Mouse (Mus musculus) heart, embryonic 14.5 days (tissue): Measurements from ENCODE around the gene D630003M21Rik. TPM values are rescaled to one million over a fixed set of nuclear protein-coding genes. Genes with fewer than 3 reads are reported as not detected.

Source experiments
- ATAC-seq: fragments of 200-750 bp; cut with Nextera tagmentation; 2 replicates; pipeline ENCODE4 v1.8.0; 2017; ENCODE audit warnings: low read depth, moderate TSS enrichment; ENCODE audit not compliant: insufficient number of reproducible peaks, insufficient read depth, low FRiP score
- H3K27ac ChIP-seq, 2 experiments: fragments of 200-500 bp in 1 of 2; fragments of 300-500 bp in 1 of 2; sonication (generic) in 1 of 2; replicated peaks in 1 of 2; 2 replicates each; pipeline ENCODE4 v1.5.1; 2012 to 2014; ENCODE audit warnings: low read depth in 2 of 2, low read length in 2 of 2, control low read depth in 1 of 2, mild to moderate bottlenecking in 1 of 2, mixed read lengths in 1 of 2; ENCODE audit not compliant: control insufficient read depth in 1 of 2, insufficient read depth in 1 of 2
- H3K27me3 ChIP-seq: fragments of 300-500 bp; sonication (generic); 2 replicates; pipeline ENCODE4 v1.6.1; 2014; ENCODE audit warnings: mild to moderate bottlenecking, low read length, control low read depth; ENCODE audit not compliant: control insufficient read depth, insufficient read depth
- H3K36me3 ChIP-seq: fragments of 300-500 bp; sonication (generic); 2 replicates; pipeline ENCODE4 v1.6.1; 2014; ENCODE audit warnings: mild to moderate bottlenecking, control low read depth, low read length, mixed read lengths; ENCODE audit not compliant: control insufficient read depth, insufficient read depth
- H3K4me1 ChIP-seq, 2 experiments: fragments of 200-500 bp in 1 of 2; fragments of 300-500 bp in 1 of 2; sonication (generic) in 1 of 2; 2 replicates each; pipeline ENCODE4 v1.6.1; 2012 to 2014; ENCODE audit warnings: low read length in 2 of 2, control low read depth in 1 of 2, mixed read lengths in 1 of 2; ENCODE audit not compliant: control insufficient read depth in 2 of 2, insufficient read depth in 2 of 2
- H3K4me2 ChIP-seq: fragments of 300-500 bp; sonication (generic); 2 replicates; pipeline ENCODE4 v1.6.1; 2014; ENCODE audit warnings: mild to moderate bottlenecking, low read length
- H3K4me3 ChIP-seq, 2 experiments: fragments of 200-500 bp in 1 of 2; fragments of 300-500 bp in 1 of 2; sonication (generic) in 1 of 2; 2 replicates each; pipeline ENCODE4 v1.5.1; 2012 to 2014; ENCODE audit warnings: low read length in 2 of 2, mild to moderate bottlenecking in 2 of 2, control low read depth in 1 of 2, low read depth in 1 of 2, moderate library complexity in 1 of 2; ENCODE audit not compliant: control insufficient read depth in 1 of 2, insufficient read depth in 1 of 2
- H3K9ac ChIP-seq: fragments of 300-500 bp; sonication (generic); 2 replicates; pipeline ENCODE4 v1.6.1; 2014; ENCODE audit warnings: mild to moderate bottlenecking, low read length
- H3K9me3 ChIP-seq: fragments of 300-500 bp; sonication (generic); 2 replicates; pipeline ENCODE4 v1.6.1; 2016; ENCODE audit warnings: low read length, control low read depth; ENCODE audit not compliant: control insufficient read depth
- WGBS: fragments of 180-500 bp; shearing (Covaris S2); extraction: QIAGEN DNeasy Blood & Tissue Kit; methylation state at CpG from one replicate; pipeline ENCODE4 v1.1.7; 2014; 5-methylcytosine and 5-hydroxymethylcytosine counted together
- polyA plus RNA-seq: library from polyadenylated mRNA; unstranded; fragments of >200 nt; fragmentation: Nextera tagmentation; extraction: Ambion mirVana; gene quantifications from 2 replicates; pipeline ENCODE4 v1.2.1, GENCODE M21; 2014

D630003M21Rik gene
- polyA plus RNA-seq, 1 experiment from 2014 or later: 1.3 TPM

- Histone ChIP-seq H3K4me3 (no peak overlapping the region), H3K9ac (no peak overlapping the region), H3K4me1 (peaks cover 0 to 10% of the 10 kb centered on the region in 2 experiments; a peak in 3 of 4 replicates), H3K27ac (no peak overlapping the region), H3K36me3 (no peaks in the 10 kb centered on the region), H3K4me2 (no peak overlapping the region), H3K9me3 (no peaks in the 10 kb centered on the region), H3K27me3 (peaks cover 8% of the 10 kb centered on the region; the same call in 1 of the 2 replicates)
- ATAC-seq: no peak
- WGBS: 50% methylated on average over 3 of the region's 3 CpGs
Observed at GRCm38 (mm10) chr2:158233106-158233505, 4.1 kb upstream of the D630003M21Rik start.

DNA sequence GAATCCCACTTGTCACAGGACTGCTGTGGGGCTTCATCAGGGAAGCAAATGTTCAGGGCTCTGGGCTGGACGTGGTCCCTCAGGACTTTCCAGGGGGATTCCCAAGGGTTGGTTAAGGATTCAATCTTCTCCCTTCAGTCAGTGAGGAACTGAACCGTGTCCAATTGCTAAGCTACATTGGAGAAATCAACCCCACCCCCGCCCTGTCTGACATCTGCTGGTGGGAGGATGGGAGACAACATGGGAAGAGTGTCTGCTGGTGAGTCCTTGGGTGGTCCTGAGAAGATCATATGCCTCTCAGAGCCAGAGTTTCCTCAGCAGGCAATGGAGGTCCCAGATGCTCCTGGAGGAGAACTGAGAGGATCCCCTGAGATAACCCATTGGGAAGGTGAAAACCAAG, 3.4 kb upstream of the D630003M21Rik start:
- no peak for ATAC-seq
- Histone ChIP-seq H3K27ac (no peak overlapping the region), H3K27me3 (peaks cover 8% of the 10 kb centered on the region; the same call in 1 of the 2 replicates), H3K4me2 (no peak overlapping the region), H3K4me3 (no peak overlapping the region), H3K4me1 (peaks cover 0 to 10% of the 10 kb centered on the region in 2 experiments; a peak in 3 of 4 replicates), H3K9ac (no peak overlapping the region), H3K9me3 (no peaks in the 10 kb centered on the region), H3K36me3 (no peaks in the 10 kb centered on the region)
- WGBS: 66% methylated on average over 3 of the region's 3 CpGs

DNA sequence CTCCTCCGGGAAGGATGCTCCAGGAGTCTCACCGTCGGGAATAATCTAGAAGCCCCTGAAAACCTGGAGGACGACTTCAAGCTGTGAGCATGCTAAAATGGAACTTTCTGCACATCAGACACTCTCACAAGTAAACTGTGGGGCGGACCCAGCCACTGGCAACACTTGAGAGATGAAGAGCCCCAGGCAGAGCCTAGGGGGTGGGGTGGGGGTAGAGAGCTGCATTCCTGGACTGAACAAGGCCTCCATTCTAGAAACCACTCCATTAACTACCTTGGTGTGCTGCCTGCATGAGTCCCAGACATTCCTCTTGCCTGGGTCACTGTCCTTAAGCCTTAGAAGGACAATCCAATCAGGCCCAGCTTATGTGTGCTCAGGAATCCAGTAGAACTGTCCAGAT, 2.0 kb upstream of the D630003M21Rik start:
- WGBS: 51% methylated on average over 5 of the region's 5 CpGs
- no peak overlapping the region for H3K27ac ChIP-seq
- peaks cover 8% of the 10 kb centered on the region; the same call in 1 of the 2 replicates for H3K27me3 ChIP-seq
- ATAC-seq: no peak
- no peak overlapping the region for H3K4me2 ChIP-seq
- H3K4me3 ChIP-seq: no peak overlapping the region
- no peaks in the 10 kb centered on the region for H3K36me3 ChIP-seq
- no peak overlapping the region for H3K9ac ChIP-seq
- H3K4me1 ChIP-seq: peaks cover 0 to 10% of the 10 kb centered on the region in 2 experiments; a peak in 3 of 4 replicates
- H3K9me3 ChIP-seq: no peaks in the 10 kb centered on the region

- Histone ChIP-seq H3K9ac (no peak overlapping the region), H3K4me3 (no peak overlapping the region), H3K4me1 (peaks cover 0 to 10% of the 10 kb centered on the region in 2 experiments; a peak in 3 of 4 replicates), H3K9me3 (no peaks in the 10 kb centered on the region), H3K27me3 (peaks cover 11% of the 10 kb centered on the region; the same call in 1 of the 2 replicates), H3K27ac (no peak overlapping the region), H3K4me2 (no peak overlapping the region), H3K36me3 (no peaks in the 10 kb centered on the region)
- ATAC-seq: no peak
- WGBS: 58% methylated on average over 6 of the region's 6 CpGs
Observed at GRCm38 (mm10) chr2:158230617-158231016, 1.6 kb upstream of the D630003M21Rik start.

GRCm38 (mm10) chr2:158229503-158229892, 476 bp upstream of the D630003M21Rik start:
- 30% methylated on average over 7 of the region's 7 CpGs for WGBS
- no peaks in the 10 kb centered on the region for H3K36me3 ChIP-seq
- H3K9ac ChIP-seq: peak overlapping the region; percentile 64
- H3K9me3 ChIP-seq: no peaks in the 10 kb centered on the region
- peaks cover 11% of the 10 kb centered on the region; the same call in 1 of the 2 replicates for H3K27me3 ChIP-seq
- ATAC-seq: no peak
- no peak overlapping the region for H3K27ac ChIP-seq
- H3K4me3 ChIP-seq: peak overlapping the region; percentile 39 to 42
- peaks cover 0 to 10% of the 10 kb centered on the region in 2 experiments; a peak in 3 of 4 replicates for H3K4me1 ChIP-seq
- H3K4me2 ChIP-seq: peak overlapping the region; percentile 86

DNA sequence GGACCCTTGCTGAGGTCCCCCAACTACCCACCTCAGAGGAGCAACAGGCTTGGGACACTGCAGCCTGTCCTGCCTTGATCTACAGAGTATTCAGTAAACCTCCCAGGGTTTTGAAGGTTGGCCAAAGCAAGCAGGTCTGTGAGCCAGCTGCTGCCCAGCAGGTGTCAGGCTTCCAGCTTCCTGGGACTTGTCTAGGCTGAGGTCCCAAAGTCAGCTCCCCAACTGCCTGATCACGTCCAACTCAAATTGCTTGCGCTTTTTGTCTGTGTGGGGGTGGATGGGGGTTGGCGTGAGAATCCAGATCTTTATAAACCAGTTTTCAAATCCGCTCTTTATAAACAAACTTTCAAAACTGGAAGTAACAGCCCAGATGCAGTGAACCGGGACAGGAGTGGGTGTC, 3.7 kb downstream of the D630003M21Rik start:
- Histone ChIP-seq H3K27ac (no peak overlapping the region), H3K36me3 (no peaks in the 10 kb centered on the region), H3K9ac (no peak overlapping the region), H3K9me3 (no peaks in the 10 kb centered on the region), H3K27me3 (peaks cover 11% of the 10 kb centered on the region; the same call in 1 of the 2 replicates), H3K4me2 (no peak overlapping the region), H3K4me1 (peaks cover 8 to 19% of the 10 kb centered on the region in 2 experiments), H3K4me3 (no peak overlapping the region)
- ATAC-seq: no peak
- 58% methylated on average over 5 of the region's 5 CpGs for WGBS

- 76% methylated on average over 3 of the region's 3 CpGs for WGBS
- no peak for ATAC-seq
- H3K27me3 ChIP-seq: 0 out of 2 replicates have a peak, but pooled peaks cover 3% of the 10 kb centered on the region
- no peaks in the 10 kb centered on the region for H3K36me3 ChIP-seq
- H3K4me3 ChIP-seq: no peak overlapping the region
- peaks cover 8 to 9% of the 10 kb centered on the region in 2 experiments for H3K4me1 ChIP-seq
- H3K27ac ChIP-seq: no peak overlapping the region
- H3K9me3 ChIP-seq: no peaks in the 10 kb centered on the region
- H3K9ac ChIP-seq: no peak overlapping the region
- H3K4me2 ChIP-seq: no peak overlapping the region
Observed at GRCm38 (mm10) chr2:158223497-158223896, 5.5 kb downstream of the D630003M21Rik start.

- H3K9me3 ChIP-seq: no peaks in the 10 kb centered on the region
- no peak overlapping the region for H3K27ac ChIP-seq
- 30% methylated on average over 4 of the region's 4 CpGs for WGBS
- no peak overlapping the region for H3K4me2 ChIP-seq
- no peaks in the 10 kb centered on the region for H3K36me3 ChIP-seq
- 0 out of 2 replicates have a peak, but pooled peaks cover 3% of the 10 kb centered on the region for H3K27me3 ChIP-seq
- H3K4me1 ChIP-seq: peaks cover 8 to 9% of the 10 kb centered on the region in 2 experiments
- ATAC-seq: 0 out of 2 replicates have a peak, but pooled peaks have one; percentile 42
- H3K4me3 ChIP-seq: no peak overlapping the region
- no peak overlapping the region for H3K9ac ChIP-seq
Observed at GRCm38 (mm10) chr2:158222664-158223063, 6.4 kb downstream of the D630003M21Rik start.
